Mouse (Mus musculus) intestine, postnatal 0 days (tissue): ENCODE data around the gene Top2a. TPM values are rescaled to one million over a fixed set of nuclear protein-coding genes. Genes with fewer than 3 reads are reported as not detected.
A peak's percentile ranks its signal among the peaks of the same experiment; 100 is the strongest.

ENCODE experiments used
- ATAC-seq: fragments of 200-750 bp; cut with Nextera tagmentation; 2 replicates; pipeline ENCODE4 v1.8.0; 2017; ENCODE audit warnings: mild to moderate bottlenecking, moderate TSS enrichment, moderate library complexity
- H3K27ac ChIP-seq: fragments of 300-500 bp; sonication (generic); 2 replicates; pipeline ENCODE4 v1.5.1; 2014; ENCODE audit warnings: mild to moderate bottlenecking, low read depth, low read length, moderate library complexity
- H3K27me3 ChIP-seq: fragments of 300-500 bp; sonication (generic); replicated peaks from 2 replicates; pipeline ENCODE4 v1.6.1; 2014; ENCODE audit warnings: low read length, mixed read lengths; ENCODE audit not compliant: control insufficient read depth, insufficient read depth
- H3K36me3 ChIP-seq: fragments of 300-500 bp; sonication (generic); 2 replicates; pipeline ENCODE4 v1.6.1; 2014; ENCODE audit warnings: mild to moderate bottlenecking, moderate library complexity; ENCODE audit not compliant: control insufficient read depth, insufficient read depth
- H3K4me1 ChIP-seq: fragments of 300-500 bp; sonication (generic); replicated peaks from 2 replicates; pipeline ENCODE4 v1.6.1; 2014; ENCODE audit warnings: antibody characterized with exemption, low read length, mixed read lengths; ENCODE audit not compliant: control insufficient read depth, insufficient read depth
- H3K4me2 ChIP-seq: fragments of 300-500 bp; sonication (generic); replicated peaks from 2 replicates; pipeline ENCODE4 v1.6.1; 2014; ENCODE audit warnings: low read depth, mild to moderate bottlenecking, moderate library complexity
- H3K4me3 ChIP-seq: fragments of 300-500 bp; sonication (generic); 2 replicates; pipeline ENCODE4 v1.5.1; 2014; ENCODE audit warnings: low read depth, low read length
- H3K9ac ChIP-seq: fragments of 300-500 bp; sonication (generic); 2 replicates; pipeline ENCODE4 v1.6.1; 2014; ENCODE audit warnings: mild to moderate bottlenecking, low read depth, low read length
- H3K9me3 ChIP-seq: fragments of 300-500 bp; sonication (generic); 2 replicates; pipeline ENCODE4 v1.6.1; 2016; ENCODE audit warnings: mixed run types; ENCODE audit not compliant: control insufficient read depth
- CTCF ChIP-seq: sonication (generic); IDR thresholded peaks from 2 replicates; pipeline ENCODE4 v1.5.1; 2016; ENCODE audit warnings: low read depth, mild to moderate bottlenecking, control low read depth, antibody characterized with exemption, moderate library complexity
- WGBS: fragments of 180-500 bp; shearing (Covaris S2); extraction: QIAGEN DNeasy Blood & Tissue Kit; methylation state at CpG from one replicate; pipeline ENCODE4 v1.1.7; 2014; 5-methylcytosine and 5-hydroxymethylcytosine counted together
- polyA plus RNA-seq: library from polyadenylated mRNA; unstranded; fragments of >200 nt; fragmentation: Nextera tagmentation; extraction: Ambion mirVana; gene quantifications from 2 replicates; pipeline ENCODE4 v1.2.1, GENCODE M21; 2015

The Top2a gene
- polyA plus RNA-seq, 1 experiment from 2014 or later, result 41.8 TPM

DNA sequence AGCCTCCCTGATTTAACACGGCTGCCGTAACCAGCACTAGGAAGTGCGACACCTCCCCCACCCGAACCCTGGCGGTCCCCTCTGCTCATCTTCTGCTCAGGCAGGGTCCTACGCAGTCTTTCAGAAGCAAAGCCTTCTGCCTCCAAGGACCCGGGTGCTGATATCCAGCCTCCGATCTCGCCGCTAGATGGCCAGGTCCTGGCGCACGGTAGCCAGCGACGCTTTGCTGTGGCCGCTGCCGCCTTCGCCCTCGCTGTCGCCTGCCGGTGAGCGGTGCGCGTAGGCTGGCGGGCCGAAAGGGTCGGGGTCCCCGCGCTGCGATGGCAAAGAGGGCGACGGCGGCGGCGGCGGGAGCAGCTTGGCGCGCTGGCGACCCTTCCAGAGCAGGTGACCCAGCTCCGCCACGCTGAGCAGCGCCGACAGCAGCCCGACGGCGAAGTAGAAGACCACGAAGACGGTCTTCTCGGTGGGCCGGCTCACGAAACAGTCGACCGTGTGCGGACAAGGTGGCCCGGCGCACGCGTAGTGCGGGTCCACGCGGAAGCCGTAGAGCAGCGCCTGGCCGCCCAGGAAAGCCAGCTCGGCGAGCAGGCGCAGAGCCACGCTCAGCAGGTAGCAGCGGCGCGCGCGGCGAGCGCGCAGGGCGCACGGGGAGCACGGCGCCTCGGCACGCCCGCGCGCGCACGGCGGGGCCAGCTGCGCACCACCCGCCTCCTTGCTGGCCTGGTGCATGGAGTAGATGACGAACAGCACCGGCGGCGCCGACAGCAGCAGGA lies 41.8 kb downstream of the Top2a start:
- peak overlapping the region; percentile 61 for H3K4me3 ChIP-seq
- WGBS, result under 1% methylated on average over 94 of the region's 94 CpGs
- H3K27ac ChIP-seq, result no peak overlapping the region

DNA sequence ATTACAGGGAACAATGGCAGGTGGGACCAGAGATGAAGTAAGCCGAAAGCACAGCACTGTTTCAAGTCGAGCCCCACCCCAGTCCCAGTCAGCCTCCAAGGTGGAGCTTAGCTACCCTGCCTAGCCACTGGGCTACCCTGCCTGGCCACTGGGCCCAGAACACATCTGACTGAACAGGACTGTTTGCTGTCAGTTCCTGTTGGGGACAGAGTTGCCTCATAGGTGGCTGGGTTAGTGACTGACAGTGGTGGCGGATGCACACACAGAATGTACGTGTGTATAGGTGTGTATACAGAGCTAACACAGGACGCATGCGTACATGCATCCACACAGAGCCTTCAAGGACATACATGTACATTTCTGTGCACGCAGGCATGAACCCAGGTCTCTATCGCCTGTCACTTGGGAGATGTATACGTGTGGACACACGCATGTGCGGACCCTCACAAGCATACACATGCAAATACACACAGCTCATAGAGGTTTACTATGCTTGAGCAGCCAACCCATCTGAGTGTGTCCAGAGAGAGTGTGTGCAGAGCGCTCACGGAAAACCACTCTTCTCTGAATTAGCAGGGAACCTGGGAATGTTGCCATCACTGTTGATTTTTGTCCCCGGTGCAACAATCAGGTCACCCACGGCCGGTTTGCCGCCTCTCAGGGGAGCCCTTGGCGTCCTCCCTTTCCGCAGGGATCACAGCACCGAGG lies 42.5 kb downstream of the Top2a start:
- 32% methylated on average over 20 of the region's 20 CpGs for WGBS
- H3K4me3 ChIP-seq, result peak overlapping the region; percentile 61
- H3K27ac ChIP-seq, result no peak overlapping the region
- H3K9me3 ChIP-seq, result no peaks in the 10 kb centered on the region
- peak overlapping the region; percentile 45; the same call in 1 of the 2 replicates for H3K9ac ChIP-seq
- no peaks in the 10 kb centered on the region for H3K4me1 ChIP-seq
- ATAC-seq, result 0 out of 2 replicates have a peak, but pooled peaks have one; percentile 18
- TF ChIP-seq CTCF, result no peak
- peak overlapping the region; percentile 99 for H3K4me2 ChIP-seq
- no peaks in the 10 kb centered on the region for H3K36me3 ChIP-seq
- H3K27me3 ChIP-seq, result peaks cover 8% of the 10 kb centered on the region

More for the DNA sequence above, 41.8 kb downstream of the Top2a start:
- TF ChIP-seq CTCF, result peak; percentile 76
- Histone ChIP-seq H3K4me1 (no peaks in the 10 kb centered on the region), H3K4me2 (peak overlapping the region; percentile 99), H3K27me3 (peaks cover 8% of the 10 kb centered on the region), H3K9me3 (no peaks in the 10 kb centered on the region), H3K36me3 (no peaks in the 10 kb centered on the region), H3K9ac (peak overlapping the region; percentile 45)
- ATAC-seq, result peak; percentile 74

DNA sequence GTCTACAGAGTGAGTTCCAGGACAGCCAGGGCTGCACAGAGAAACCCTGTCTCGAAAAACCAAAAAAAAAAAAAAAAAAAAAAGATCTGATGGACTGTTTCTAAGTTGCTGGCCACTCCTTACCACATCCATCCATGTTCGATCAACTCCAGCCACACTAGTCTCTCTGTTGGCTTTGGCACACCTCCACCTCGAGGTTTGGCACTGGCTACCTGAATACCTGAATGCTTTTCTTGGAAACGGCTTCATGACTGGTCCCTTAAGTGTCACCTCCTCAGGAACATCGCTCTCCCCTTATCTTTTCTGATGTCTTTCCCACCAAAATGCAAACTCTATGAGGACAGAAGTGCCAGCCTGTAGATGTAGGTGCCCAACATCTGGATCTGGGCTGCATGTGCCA lies 44.6 kb downstream of the Top2a start:
- Histone ChIP-seq H3K27me3 (peaks cover 8% of the 10 kb centered on the region), H3K4me2 (no peak overlapping the region), H3K27ac (no peak overlapping the region), H3K9ac (no peak overlapping the region), H3K36me3 (peaks cover 9% of the 10 kb centered on the region; the same call in 1 of the 2 replicates), H3K9me3 (no peaks in the 10 kb centered on the region), H3K4me3 (no peak overlapping the region), H3K4me1 (no peaks in the 10 kb centered on the region)
- 76% methylated on average over 4 of the region's 5 CpGs for WGBS
- ATAC-seq, result no peak
- TF ChIP-seq CTCF, result no peak

DNA sequence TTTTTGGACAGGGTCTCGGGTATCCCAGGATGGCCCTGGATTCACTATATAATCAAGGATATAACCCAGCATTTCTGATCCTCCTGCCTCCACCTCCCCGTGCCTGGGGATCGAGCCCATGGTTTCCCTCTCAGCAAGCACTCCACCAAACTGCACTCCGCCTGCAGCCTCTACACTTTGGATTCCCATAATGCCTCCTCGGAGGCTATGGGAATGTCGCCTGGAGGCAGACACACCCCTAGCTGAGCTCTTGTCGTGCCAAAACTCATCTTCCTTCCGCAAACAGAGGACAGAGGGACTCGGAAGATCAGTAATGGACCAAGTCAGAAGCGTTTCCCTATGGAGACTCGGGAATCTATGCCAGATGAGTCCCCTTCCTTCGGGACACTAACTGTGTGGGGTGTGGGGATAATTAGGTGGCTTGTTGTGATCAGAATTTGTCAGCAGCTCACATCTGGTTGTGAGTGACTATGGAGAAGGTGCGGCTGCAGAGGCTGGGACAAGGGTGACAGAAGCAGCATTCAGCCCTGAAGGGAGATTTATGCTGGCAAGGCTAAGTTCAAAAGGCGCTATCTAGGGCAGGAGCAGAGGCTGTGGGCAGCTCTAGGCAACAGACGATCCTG lies 45.4 kb downstream of the Top2a start:
- WGBS, result 59% methylated on average over 15 of the region's 15 CpGs
- no peak for TF ChIP-seq CTCF
- Histone ChIP-seq H3K4me2 (no peak overlapping the region), H3K27me3 (peaks cover 8% of the 10 kb centered on the region), H3K9ac (no peak overlapping the region), H3K4me3 (no peak overlapping the region), H3K9me3 (no peaks in the 10 kb centered on the region), H3K27ac (no peak overlapping the region), H3K4me1 (no peaks in the 10 kb centered on the region), H3K36me3 (peaks cover 15% of the 10 kb centered on the region; the same call in 1 of the 2 replicates)
- no peak for ATAC-seq

DNA sequence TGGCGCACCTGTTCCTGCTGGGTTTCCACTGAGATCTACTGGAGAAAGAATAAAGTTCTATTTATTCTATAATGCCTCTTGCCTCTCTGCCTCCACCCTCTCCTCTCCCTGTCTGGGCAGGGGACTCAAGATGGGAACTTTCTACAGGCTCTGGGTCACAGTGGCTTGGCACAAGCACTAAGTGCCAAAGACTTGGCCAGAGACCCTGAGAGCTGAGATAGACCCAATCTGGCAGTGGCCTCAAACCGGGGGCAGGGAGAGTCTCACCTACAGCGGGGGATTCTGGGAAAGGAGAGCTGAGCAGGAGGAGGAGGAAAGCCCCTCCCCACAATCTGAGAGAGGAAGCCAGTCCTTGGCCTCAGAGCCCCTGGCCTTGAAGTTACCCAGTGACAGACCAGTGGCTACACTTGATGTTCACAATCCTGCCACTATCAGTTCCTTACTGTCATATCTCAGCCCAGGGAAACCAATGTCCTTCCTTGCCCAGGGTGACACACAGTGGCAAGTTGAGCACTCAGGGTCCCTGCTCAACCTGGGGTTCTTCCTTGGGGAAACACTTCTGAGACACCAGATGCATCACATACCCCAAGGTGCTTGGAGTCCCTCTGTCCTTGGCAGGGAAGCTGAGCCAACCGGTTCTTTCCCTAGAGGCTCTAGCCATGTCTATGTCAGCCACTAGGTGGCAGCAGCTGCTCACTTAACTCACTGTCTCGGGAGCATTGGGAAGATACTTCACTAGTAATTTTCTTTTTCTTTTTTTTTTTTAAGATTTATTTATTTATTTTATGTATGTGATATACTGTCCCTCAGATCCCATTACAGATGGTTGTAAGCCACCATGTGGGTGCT lies 48.9 kb downstream of the Top2a start:
- peak; percentile 83 for TF ChIP-seq CTCF
- Histone ChIP-seq H3K4me3 (no peak overlapping the region), H3K9me3 (no peaks in the 10 kb centered on the region), H3K4me1 (no peaks in the 10 kb centered on the region), H3K9ac (no peak overlapping the region), H3K36me3 (peaks cover 47% of the 10 kb centered on the region), H3K27ac (no peak overlapping the region), H3K27me3 (no peaks in the 10 kb centered on the region), H3K4me2 (no peak overlapping the region)
- ATAC-seq, result 0 out of 2 replicates have a peak, but pooled peaks have one; percentile 24
- WGBS, result 53% methylated on average over 5 of the region's 5 CpGs
